Mouse (Mus musculus): Measurements from ENCODE around the gene Apba2. TPM values are rescaled to one million over a fixed set of nuclear protein-coding genes. Genes with fewer than 3 reads are reported as not detected.

The Apba2 gene
- polyA plus RNA-seq, 1 experiment from 2014 or later, result 1.4 TPM

DNA sequence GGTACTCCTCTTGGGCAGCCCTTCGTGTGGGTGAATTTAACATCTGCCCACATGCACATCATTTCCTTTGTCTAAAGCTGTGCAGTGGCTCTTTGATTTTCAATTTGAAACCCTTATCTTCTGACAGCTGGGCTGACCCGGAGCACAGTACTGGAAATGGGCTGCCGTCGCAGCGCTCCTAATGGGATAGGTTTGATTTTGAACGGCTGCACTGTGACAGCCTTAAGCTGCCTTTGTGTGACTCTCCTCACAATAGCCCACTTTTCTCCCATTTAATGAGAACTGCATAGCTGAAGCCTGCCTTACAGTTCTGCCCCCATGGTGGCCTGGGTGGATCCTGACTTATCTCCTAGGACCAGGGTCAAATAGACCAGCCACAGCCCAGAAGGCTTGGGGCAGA, 31.9 kb downstream of the Apba2 start:
- Histone ChIP-seq H3K27me3 (no peaks in the 10 kb centered on the region), H3K36me3 (no peaks in the 10 kb centered on the region), H3K4me1 (replicated peaks) (no peaks in the 10 kb centered on the region), H3K4me2 (no peak overlapping the region), H3K9ac (no peak overlapping the region), H3K9me3 (replicated peaks) (no peaks in the 10 kb centered on the region), H3K27ac (no peak overlapping the region), H3K4me3 (no peak overlapping the region)
- WGBS, result 70% methylated on average over 6 of the region's 6 CpGs
- no peak for ATAC-seq (replicated peaks; ENCODE audit: insufficient number of reproducible peaks, insufficient read depth, low FRiP score, low read depth)

DNA sequence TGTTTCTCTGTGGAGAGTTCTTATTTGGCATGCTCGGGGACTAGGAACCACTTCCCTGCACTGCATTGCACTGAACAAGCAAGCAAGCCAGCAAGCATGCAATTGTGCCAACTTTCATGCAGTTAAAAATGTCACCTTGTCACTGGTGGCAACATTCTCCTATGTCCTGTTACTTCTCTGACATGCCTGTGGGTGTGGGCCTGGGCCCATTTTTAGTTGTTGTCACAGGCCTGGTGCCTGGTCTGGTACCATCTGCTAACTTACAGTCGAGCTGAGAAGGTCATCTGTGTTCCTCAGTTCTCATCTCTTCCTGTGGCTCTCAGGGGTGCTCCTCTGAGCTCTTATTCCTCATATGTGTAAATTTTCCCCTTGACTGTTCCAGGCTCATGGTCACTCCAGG, 33.8 kb downstream of the Apba2 start:
- ATAC-seq (replicated peaks; ENCODE audit: insufficient number of reproducible peaks, insufficient read depth, low FRiP score, low read depth), result no peak
- Histone ChIP-seq H3K9me3 (replicated peaks) (no peaks in the 10 kb centered on the region), H3K4me1 (replicated peaks) (no peaks in the 10 kb centered on the region), H3K9ac (no peak overlapping the region), H3K36me3 (no peaks in the 10 kb centered on the region), H3K27me3 (no peaks in the 10 kb centered on the region), H3K27ac (no peak overlapping the region), H3K4me3 (no peak overlapping the region), H3K4me2 (no peak overlapping the region)
- WGBS, result 58% methylated on average over 2 of the region's 2 CpGs

- no peaks in the 10 kb centered on the region for H3K9me3 ChIP-seq (replicated peaks)
- H3K27ac ChIP-seq, result no peak overlapping the region
- H3K4me2 ChIP-seq, result no peak overlapping the region
- no peaks in the 10 kb centered on the region for H3K4me1 ChIP-seq (replicated peaks)
- no peaks in the 10 kb centered on the region for H3K36me3 ChIP-seq
- H3K9ac ChIP-seq, result no peak overlapping the region
- WGBS, result 43% methylated on average over 10 of the region's 10 CpGs
- no peaks in the 10 kb centered on the region for H3K27me3 ChIP-seq
- ATAC-seq (replicated peaks; ENCODE audit: insufficient number of reproducible peaks, insufficient read depth, low FRiP score, low read depth), result no peak
- H3K4me3 ChIP-seq, result no peak overlapping the region
Measured at GRCm38 (mm10) chr7:64539450-64540148, 38.1 kb downstream of the Apba2 start.

- Histone ChIP-seq H3K9ac (no peak overlapping the region), H3K27ac (no peak overlapping the region), H3K4me1 (replicated peaks) (no peaks in the 10 kb centered on the region), H3K36me3 (no peaks in the 10 kb centered on the region), H3K4me3 (no peak overlapping the region), H3K27me3 (no peaks in the 10 kb centered on the region), H3K4me2 (no peak overlapping the region), H3K9me3 (replicated peaks) (no peaks in the 10 kb centered on the region)
- 53% methylated on average over 8 of the region's 8 CpGs for WGBS
- no peak for ATAC-seq (replicated peaks; ENCODE audit: insufficient number of reproducible peaks, insufficient read depth, low FRiP score, low read depth)
Measured at GRCm38 (mm10) chr7:64546801-64547200, 45.3 kb downstream of the Apba2 start.

DNA sequence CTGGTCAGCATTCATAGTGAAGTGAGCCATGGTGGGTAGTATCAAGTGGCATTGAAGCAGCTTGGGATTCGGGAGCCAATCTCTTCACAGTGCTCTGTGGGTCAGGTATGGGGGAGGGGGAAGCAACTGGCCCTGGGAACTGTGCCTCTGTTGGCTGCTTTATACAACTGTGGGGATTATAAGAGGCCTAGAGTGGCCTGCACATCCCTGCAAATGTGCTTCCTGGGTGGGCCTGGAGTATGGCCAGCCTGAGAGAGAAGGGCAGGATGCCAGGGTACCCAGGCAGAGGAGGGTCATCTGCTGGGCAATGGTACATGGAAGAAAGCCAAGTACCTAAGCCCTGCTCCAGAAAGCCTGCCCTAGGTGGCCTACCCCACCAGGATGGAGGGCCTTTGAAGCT, 49.4 kb downstream of the Apba2 start:
- no peak overlapping the region for H3K4me3 ChIP-seq
- ATAC-seq (replicated peaks; ENCODE audit: insufficient number of reproducible peaks, insufficient read depth, low FRiP score, low read depth), result no peak
- no peaks in the 10 kb centered on the region for H3K4me1 ChIP-seq (replicated peaks)
- H3K9me3 ChIP-seq (replicated peaks), result no peaks in the 10 kb centered on the region
- WGBS, result 50% methylated on average over 1 of the region's 1 CpGs
- no peaks in the 10 kb centered on the region for H3K27me3 ChIP-seq
- no peak overlapping the region for H3K27ac ChIP-seq
- H3K36me3 ChIP-seq, result no peaks in the 10 kb centered on the region
- no peak overlapping the region for H3K4me2 ChIP-seq
- no peak overlapping the region for H3K9ac ChIP-seq

DNA sequence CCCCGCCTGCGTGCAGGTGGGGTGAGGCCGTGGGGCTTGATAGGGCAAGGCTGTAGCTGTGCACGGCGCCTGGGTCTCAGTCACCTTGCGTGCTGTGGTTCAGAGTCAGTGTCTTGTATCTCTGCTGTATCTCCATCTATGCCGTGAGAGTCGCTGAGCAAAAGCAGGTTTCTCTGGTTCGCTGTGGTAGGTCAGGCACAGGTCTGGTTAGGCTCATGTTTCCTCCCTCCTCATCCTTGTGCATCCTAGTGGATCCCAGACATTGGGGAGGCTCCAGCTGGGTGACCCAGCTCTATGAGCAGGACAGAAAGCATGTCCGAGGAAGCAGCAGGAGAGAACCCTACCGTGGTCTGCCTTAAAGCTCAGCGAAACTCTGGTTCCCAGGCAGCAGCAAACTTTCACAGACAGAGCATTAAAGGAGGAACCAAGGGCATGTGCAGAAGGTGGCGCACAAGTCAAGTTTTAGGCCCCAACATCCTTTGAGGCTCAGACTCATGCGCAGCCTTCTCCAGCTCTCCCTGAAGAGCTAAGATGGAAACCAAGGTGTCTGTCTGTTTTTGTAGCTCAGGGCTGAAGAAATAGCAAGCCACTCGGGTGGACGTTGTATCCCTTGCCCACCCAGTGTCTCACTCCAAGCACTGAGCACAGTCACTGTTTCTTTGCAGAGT, 51.2 kb downstream of the Apba2 start:
- Histone ChIP-seq H3K9me3 (replicated peaks) (no peaks in the 10 kb centered on the region), H3K4me2 (no peak overlapping the region), H3K4me1 (replicated peaks) (no peaks in the 10 kb centered on the region), H3K36me3 (no peaks in the 10 kb centered on the region), H3K27me3 (no peaks in the 10 kb centered on the region), H3K9ac (no peak overlapping the region), H3K27ac (no peak overlapping the region), H3K4me3 (no peak overlapping the region)
- 78% methylated on average over 13 of the region's 16 CpGs for WGBS
- no peak; the same call in 1 of the 2 replicates for ATAC-seq (replicated peaks; ENCODE audit: insufficient number of reproducible peaks, insufficient read depth, low FRiP score, low read depth)

DNA sequence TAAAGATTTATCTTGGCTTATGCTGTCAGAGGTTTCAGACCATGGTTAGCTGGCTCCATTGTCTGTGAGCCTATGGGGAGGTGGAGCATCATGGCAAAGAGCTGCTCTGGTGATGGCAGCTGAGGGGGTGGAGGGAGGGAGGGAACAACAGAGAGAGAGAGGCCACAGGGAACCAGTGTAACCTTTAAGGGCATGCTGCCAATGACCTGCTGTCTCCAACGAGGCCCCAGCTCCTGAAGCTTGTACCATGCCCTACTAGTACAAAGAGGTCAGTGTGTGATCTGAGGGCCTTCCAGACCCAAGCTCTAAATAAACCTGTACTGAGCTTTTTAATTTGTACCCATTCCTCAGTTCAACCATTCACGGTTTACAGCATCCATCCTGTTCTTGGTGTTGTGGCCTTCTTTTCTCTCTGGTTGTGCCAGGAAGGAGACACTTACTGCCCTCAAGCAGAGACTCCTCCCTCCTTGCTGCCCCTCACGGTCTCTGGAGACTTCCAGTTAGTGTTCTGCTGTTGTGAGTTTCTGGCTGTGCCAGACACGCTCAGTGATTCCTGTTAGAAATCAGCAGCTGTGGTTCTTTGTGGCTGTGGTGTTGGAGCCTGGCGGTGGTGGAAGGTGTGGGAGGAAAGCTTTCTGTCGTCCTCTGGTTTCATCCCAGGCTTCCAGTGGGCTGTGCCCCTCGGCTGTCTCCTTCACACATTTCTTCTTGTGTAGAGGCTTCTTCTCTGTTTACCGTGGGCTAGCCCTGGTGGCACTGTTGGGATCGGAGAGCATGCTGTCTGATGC, 60.4 kb downstream of the Apba2 start:
- Histone ChIP-seq H3K36me3 (no peaks in the 10 kb centered on the region), H3K27ac (no peak overlapping the region), H3K4me2 (no peak overlapping the region), H3K4me3 (no peak overlapping the region), H3K9me3 (replicated peaks) (no peaks in the 10 kb centered on the region), H3K4me1 (replicated peaks) (no peaks in the 10 kb centered on the region), H3K27me3 (no peaks in the 10 kb centered on the region), H3K9ac (no peak overlapping the region)
- no peak for ATAC-seq (replicated peaks; ENCODE audit: insufficient number of reproducible peaks, insufficient read depth, low FRiP score, low read depth)
- 60% methylated on average over 9 of the region's 9 CpGs for WGBS

DNA sequence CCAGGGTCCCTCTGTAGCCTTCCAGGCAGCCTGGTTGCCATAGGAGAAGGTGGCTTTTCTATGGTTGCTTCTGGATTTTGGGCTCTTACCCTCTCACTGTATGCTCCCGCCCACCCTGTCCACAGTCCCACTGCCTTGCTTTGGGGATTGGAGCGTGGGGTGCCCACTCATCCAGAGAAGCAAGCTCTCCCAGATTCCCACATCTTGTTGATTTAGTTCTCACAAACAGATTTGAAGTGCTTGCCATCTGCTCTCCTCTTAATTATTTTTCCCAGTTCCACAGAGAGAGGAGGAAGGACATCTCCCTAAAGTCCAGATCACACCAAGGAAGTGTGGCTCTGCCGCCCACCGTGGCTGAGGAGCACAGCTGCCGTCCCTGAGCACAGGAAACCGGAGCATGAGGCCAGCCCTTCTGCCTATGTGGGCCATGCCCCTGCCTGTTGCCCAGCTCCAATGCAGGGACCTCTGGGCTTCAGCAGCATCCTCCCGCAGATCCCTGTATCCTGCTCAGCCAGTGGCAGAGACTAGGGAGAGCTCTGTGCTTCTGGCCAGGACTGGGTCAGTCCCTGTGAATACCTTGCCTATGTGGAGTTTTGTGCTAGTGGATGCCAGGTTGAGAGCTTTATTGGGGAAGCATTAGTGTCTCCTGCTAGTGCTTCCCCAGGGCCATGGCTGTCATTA, 63.5 kb downstream of the Apba2 start:
- Histone ChIP-seq H3K9ac (no peak overlapping the region), H3K4me3 (no peak overlapping the region), H3K27ac (no peak overlapping the region), H3K27me3 (no peaks in the 10 kb centered on the region), H3K36me3 (no peaks in the 10 kb centered on the region), H3K9me3 (replicated peaks) (no peaks in the 10 kb centered on the region), H3K4me2 (no peak overlapping the region), H3K4me1 (replicated peaks) (no peaks in the 10 kb centered on the region)
- ATAC-seq (replicated peaks; ENCODE audit: insufficient number of reproducible peaks, insufficient read depth, low FRiP score, low read depth), result no peak
- WGBS, result 69% methylated on average over 7 of the region's 7 CpGs

DNA sequence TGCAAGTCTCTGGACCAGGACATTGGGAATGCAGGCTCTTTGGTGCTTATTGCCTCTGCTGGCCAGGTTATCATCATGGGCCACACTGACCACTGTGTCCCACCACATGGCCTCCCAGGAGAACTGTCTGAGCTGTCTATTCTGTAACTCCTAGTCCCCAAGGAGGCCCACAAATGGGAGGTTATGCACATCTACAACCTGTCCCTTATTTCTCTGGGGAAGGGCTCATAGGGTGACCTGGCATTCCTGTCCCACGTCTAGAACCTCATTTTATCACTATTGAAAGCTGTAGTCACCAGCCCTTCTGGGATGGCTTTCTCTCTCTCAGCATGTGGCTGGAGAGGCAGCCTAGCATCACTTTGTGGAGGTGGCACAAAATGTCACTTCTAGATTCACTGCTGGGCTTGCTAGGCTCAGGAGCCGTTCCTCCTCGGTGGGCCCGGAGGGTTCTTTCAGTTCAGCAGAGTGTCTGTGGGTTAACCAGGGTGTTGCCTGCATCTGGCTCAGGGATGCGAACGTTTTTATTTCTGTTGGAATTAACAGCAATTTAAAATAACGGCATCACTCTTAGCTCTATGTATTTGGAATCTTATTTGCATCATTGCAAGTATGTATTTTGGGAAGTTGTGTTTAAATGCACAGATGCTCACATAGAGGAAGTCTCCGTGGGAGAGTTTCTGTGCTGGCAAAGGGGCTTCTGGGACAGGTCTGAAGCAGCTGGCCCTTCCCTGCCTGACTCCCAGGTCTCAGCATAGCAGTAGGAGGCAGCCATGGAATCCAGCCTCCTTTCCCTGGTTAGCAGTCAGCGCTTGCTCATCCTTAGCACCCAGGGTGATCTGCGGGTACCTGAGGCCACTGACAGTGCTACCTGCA, 65.1 kb downstream of the Apba2 start:
- Histone ChIP-seq H3K9ac (no peak overlapping the region), H3K27me3 (no peaks in the 10 kb centered on the region), H3K27ac (no peak overlapping the region), H3K9me3 (replicated peaks) (no peaks in the 10 kb centered on the region), H3K4me1 (replicated peaks) (no peaks in the 10 kb centered on the region), H3K4me2 (no peak overlapping the region), H3K4me3 (no peak overlapping the region), H3K36me3 (no peaks in the 10 kb centered on the region)
- no peak for ATAC-seq (replicated peaks; ENCODE audit: insufficient number of reproducible peaks, insufficient read depth, low FRiP score, low read depth)
- WGBS, result 70% methylated on average over 10 of the region's 10 CpGs

- Histone ChIP-seq H3K9me3 (replicated peaks) (no peaks in the 10 kb centered on the region), H3K36me3 (no peaks in the 10 kb centered on the region), H3K4me1 (replicated peaks) (no peaks in the 10 kb centered on the region), H3K9ac (no peak overlapping the region), H3K4me3 (no peak overlapping the region), H3K4me2 (no peak overlapping the region), H3K27me3 (no peaks in the 10 kb centered on the region), H3K27ac (no peak overlapping the region)
- 58% methylated on average over 4 of the region's 4 CpGs for WGBS
- no peak for ATAC-seq (replicated peaks; ENCODE audit: insufficient number of reproducible peaks, insufficient read depth, low FRiP score, low read depth)
Measured at GRCm38 (mm10) chr7:64568722-64569121, 67.2 kb downstream of the Apba2 start.

All from heart, embryonic 15.5 days (tissue).